Comparison of ENCODE assay signal across 8 mouse cellular contexts in the genomic region with DNA sequence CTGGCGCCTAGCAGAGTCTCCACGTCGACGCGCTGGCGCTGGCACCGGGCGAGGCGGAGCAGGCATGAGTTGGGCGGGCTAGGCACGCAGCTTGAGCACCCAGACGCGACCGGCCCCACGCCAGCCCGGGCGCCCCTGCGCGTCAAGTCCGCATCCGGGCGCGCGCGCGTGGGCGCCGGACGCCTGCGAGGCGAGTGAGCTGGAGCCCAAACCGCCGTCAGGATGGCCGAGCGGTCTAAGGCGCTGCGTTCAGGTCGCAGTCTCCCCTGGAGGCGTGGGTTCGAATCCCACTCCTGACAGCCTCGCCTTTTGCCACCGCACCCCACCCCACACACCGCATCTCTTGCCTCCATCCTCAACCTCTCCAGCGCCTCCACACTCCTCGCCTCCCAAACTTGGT. TPM values are rescaled to one million over a fixed set of nuclear protein-coding genes. Genes with fewer than 3 reads are reported as not detected.
DNase-seq lines count a peak whose midpoint lies in the region; ATAC-seq and TF ChIP-seq lines count a peak whose summit lies in the region.
"Not testable (repeated sequence)": the region's sequence is repeated elsewhere in the genome, so short reads cannot be mapped to it uniquely, and the experiment has no call there.

No protein-coding gene starts in this region.

- not testable (repeated sequence) for H3K9me3 ChIP-seq in embryonic facial prominence, embryonic 14.5 days (ENCODE audit: control insufficient read depth, low read length); heart, embryonic 10.5 days; intestine, embryonic 14.5 days (ENCODE audit: control insufficient read depth, low read length)

- H3K27ac ChIP-seq in embryonic facial prominence, embryonic 14.5 days (replicated peaks; ENCODE audit: low read depth, low read length); heart, embryonic 10.5 days; intestine, embryonic 14.5 days (ENCODE audit: low read depth); left cerebral cortex, adult 2 months: not testable (repeated sequence)

- peak overlapping the region; percentile 47 for H3K4me2 ChIP-seq in embryonic facial prominence, embryonic 14.5 days (ENCODE audit: low read depth, low read length)
- H3K4me2 ChIP-seq in intestine, embryonic 14.5 days (ENCODE audit: low read length): peak overlapping the region; percentile 40

- H3K36me3 ChIP-seq in embryonic facial prominence, embryonic 14.5 days (ENCODE audit: control insufficient read depth, insufficient read depth, low read length); heart, embryonic 10.5 days; intestine, embryonic 14.5 days (ENCODE audit: control insufficient read depth, insufficient read depth, low read length): not testable (repeated sequence)

- intact Hi-C loops in left cerebral cortex, adult 2 months (cut with DNase I): not testable (repeated sequence)

- CTCF ChIA-PET in Patski (lab: Charles Lee): not testable (repeated sequence)

- H3K27me3 ChIP-seq in Patski: not testable (repeated sequence)
- H3K27me3 ChIP-seq in embryonic facial prominence, embryonic 14.5 days (replicated peaks; ENCODE audit: control insufficient read depth, insufficient read depth, low read length): peaks cover 33% of the 10 kb centered on the region
- H3K27me3 ChIP-seq in heart, embryonic 10.5 days (ENCODE audit: insufficient read depth, poor library complexity, severe bottlenecking): peaks cover 38% of the 10 kb centered on the region
- H3K27me3 ChIP-seq in intestine, embryonic 14.5 days (replicated peaks; ENCODE audit: control insufficient read depth, insufficient read depth, low read length): peaks cover 29% of the 10 kb centered on the region

- TF ChIP-seq CTCF in Patski (IDR thresholded peaks at IDR 0.05); left cerebral cortex, adult 2 months (IDR thresholded peaks at IDR 0.05): not testable (repeated sequence)

- not testable (repeated sequence) for H3K9ac ChIP-seq in embryonic facial prominence, embryonic 14.5 days (ENCODE audit: low read depth, low read length); intestine, embryonic 14.5 days (ENCODE audit: low read length)

- 6% methylated on average over 22 of the region's 45 CpGs for WGBS in embryonic facial prominence, embryonic 14.5 days
- 4% methylated on average over 32 of the region's 45 CpGs for WGBS in heart, embryonic 10.5 days
- 6% methylated on average over 26 of the region's 45 CpGs for WGBS in intestine, embryonic 14.5 days

- peak overlapping the region; percentile 30 for H3K4me3 ChIP-seq in embryonic facial prominence, embryonic 14.5 days (ENCODE audit: low read depth, low read length)
- H3K4me3 ChIP-seq in heart, embryonic 10.5 days: peak overlapping the region; percentile 47
- H3K4me3 ChIP-seq in intestine, embryonic 14.5 days (ENCODE audit: low read depth, low read length): peak overlapping the region; percentile 17; the same call in 1 of the 2 replicates
- H3K4me3 ChIP-seq in left cerebral cortex, adult 2 months: not testable (repeated sequence)

- in situ Hi-C loops in Patski (cut with MboI; ENCODE audit: low pct_unique_long_range_greater_than_20kb): not testable (repeated sequence)

- not testable (repeated sequence) for H3K4me1 ChIP-seq in embryonic facial prominence, embryonic 14.5 days (ENCODE audit: control insufficient read depth, insufficient read depth, low read length); heart, embryonic 10.5 days; intestine, embryonic 14.5 days (replicated peaks; ENCODE audit: control insufficient read depth, insufficient read depth, low read length)

- POLR2A ChIA-PET in Patski (lab: Charles Lee): not testable (repeated sequence)

- peak; percentile 6 for ATAC-seq in Patski
- ATAC-seq in embryonic facial prominence, embryonic 14.5 days (ENCODE audit: low read depth): 0 out of 2 replicates have a peak, but pooled peaks have one; percentile 0
- peak; percentile 7 for ATAC-seq in intestine, embryonic 14.5 days (replicated peaks; ENCODE audit: low FRiP score, low TSS enrichment, low read depth)

- not testable (repeated sequence) for DNase-seq in Patski (ENCODE audit: low read depth, low spot score); embryonic facial prominence, embryonic 14.5 days (ENCODE audit: low spot score); heart, embryonic 10.5 days (ENCODE audit: low spot score); intestine, embryonic 14.5 days (ENCODE audit: low spot score)
- DNase-seq in left cerebral cortex, adult 2 months (ENCODE audit: extremely low spot score in 1 of 2, low spot score in 2 of 2): peak; percentile 66 to 69
- DNase-seq in lung, postnatal 10 days: peak; percentile 37
- peak; percentile 75 to 76 for DNase-seq in right cerebral cortex, postnatal 10 days (ENCODE audit: low spot score in 2 of 2)
- DNase-seq in thymus, postnatal 14 days: peak; percentile 43

RNA-seq across cellular contexts. Expression of a gene that starts 1.0 kb away (rescaled TPM):
- polyA plus RNA-seq in Patski (2021): 0.05 TPM
- polyA plus RNA-seq in embryonic facial prominence, embryonic 14.5 days (2014; fragmentation: Nextera tagmentation; extraction: Ambion mirVana): 20.5 and 25.0 TPM in 2 replicates
- 1.3 and 4.1 TPM in 2 replicates for polyA plus RNA-seq in heart, embryonic 10.5 days (2016; fragmentation: Nextera tagmentation; extraction: Ambion mirVana)
- 10.7 and 12.7 TPM in 2 replicates for polyA plus RNA-seq in intestine, embryonic 14.5 days (2014; fragmentation: Nextera tagmentation; extraction: Ambion mirVana)
- total RNA-seq in left cerebral cortex, adult 2 months (2021): 10 to 100 TPM; 11.6 to 14.3 TPM

RNA-seq across cellular contexts. Expression of a gene that starts 47.0 kb away (rescaled TPM):
- 0.08 TPM for polyA plus RNA-seq in Patski (2021)
- polyA plus RNA-seq in embryonic facial prominence, embryonic 14.5 days (2014; fragmentation: Nextera tagmentation; extraction: Ambion mirVana): 0.81 and 0.92 TPM in 2 replicates
- 0.14 TPM in 1 of 2 replicates, not detected in the other for polyA plus RNA-seq in heart, embryonic 10.5 days (2016; fragmentation: Nextera tagmentation; extraction: Ambion mirVana)
- 1.0 and 1.1 TPM in 2 replicates for polyA plus RNA-seq in intestine, embryonic 14.5 days (2014; fragmentation: Nextera tagmentation; extraction: Ambion mirVana)
- total RNA-seq in left cerebral cortex, adult 2 months (2021): under 1 TPM in 1 of 2 experiments, not detected in 1; 0.36 TPM

RNA-seq across cellular contexts. Expression of a gene that starts 48.0 kb away (rescaled TPM):
- 1.6 TPM for polyA plus RNA-seq in Patski (2021)
- polyA plus RNA-seq in embryonic facial prominence, embryonic 14.5 days (2014; fragmentation: Nextera tagmentation; extraction: Ambion mirVana): 4.4 and 12.3 TPM in 2 replicates
- polyA plus RNA-seq in heart, embryonic 10.5 days (2016; fragmentation: Nextera tagmentation; extraction: Ambion mirVana): 1.6 and 3.7 TPM in 2 replicates
- polyA plus RNA-seq in intestine, embryonic 14.5 days (2014; fragmentation: Nextera tagmentation; extraction: Ambion mirVana): 1.5 and 2.1 TPM in 2 replicates
- total RNA-seq in left cerebral cortex, adult 2 months (2021): 1 to 10 TPM in 1 of 2 experiments, not detected in 1; 1.5 TPM
